25 mouse cellular contexts compared by ENCODE assay signal in genomic region chr1:192857582-192857981, GRCm38 (mm10). TPM values are rescaled to one million over a fixed set of nuclear protein-coding genes. Genes with fewer than 3 reads are reported as not detected.
"Had no signal": no experiment of that assay in that cellular context is flagged by ENCODE, and none has a peak within 500 bp of the region (broad histone marks: within the 10 kb centered on the region; RNA-seq: fewer than 3 reads in every experiment).

No protein-coding gene starts in this region.

- H3K27me3 ChIP-seq: forebrain, embryonic 15.5 days had no signal

- H3K36me3 ChIP-seq: embryonic facial prominence, embryonic 10.5 days; embryonic facial prominence, embryonic 12.5 days; embryonic facial prominence, embryonic 13.5 days; embryonic facial prominence, embryonic 15.5 days; forebrain, embryonic 10.5 days; forebrain, embryonic 12.5 days; forebrain, embryonic 15.5 days had no signal

- DNase-seq: cerebellum, adult 8-10 months; cerebellum, adult 9-10 months; cerebellum, adult 9-11 months; cerebellum, postnatal 25 days; cerebellum, postnatal 36 days; embryo, embryonic 11 days; forebrain, postnatal 0 days; gastrocnemius, adult 2 months; gastrocnemius, postnatal 10 days; gastrocnemius, postnatal 14 days; gastrocnemius, postnatal 25 days; gastrocnemius, postnatal 36 days; heart, adult 18-20 months; heart, adult 2 months had no signal

- H3K9me3 ChIP-seq: embryonic facial prominence, embryonic 10.5 days; embryonic facial prominence, embryonic 12.5 days; embryonic facial prominence, embryonic 13.5 days; embryonic facial prominence, embryonic 15.5 days; forebrain, embryonic 10.5 days; forebrain, embryonic 12.5 days; forebrain, embryonic 13.5 days; forebrain, embryonic 15.5 days had no signal

- H3K27ac ChIP-seq: embryonic facial prominence, embryonic 10.5 days; embryonic facial prominence, embryonic 12.5 days; embryonic facial prominence, embryonic 13.5 days; embryonic facial prominence, embryonic 15.5 days; forebrain, embryonic 10.5 days; forebrain, embryonic 12.5 days; forebrain, embryonic 13.5 days; forebrain, embryonic 15.5 days; gastrocnemius, adult 2 months; heart, adult 2 months had no signal

- H3K9ac ChIP-seq: embryonic facial prominence, embryonic 12.5 days; embryonic facial prominence, embryonic 13.5 days; embryonic facial prominence, embryonic 15.5 days; forebrain, embryonic 12.5 days; forebrain, embryonic 13.5 days; forebrain, embryonic 15.5 days; forebrain, postnatal 0 days had no signal

- H3K4me3 ChIP-seq: embryonic facial prominence, embryonic 10.5 days; embryonic facial prominence, embryonic 12.5 days; embryonic facial prominence, embryonic 13.5 days; embryonic facial prominence, embryonic 15.5 days; erythroblast, embryonic 14.5 days; forebrain, embryonic 10.5 days; forebrain, embryonic 12.5 days; forebrain, embryonic 13.5 days; forebrain, embryonic 15.5 days; gastrocnemius, adult 2 months; heart, adult 2 months had no signal

- H3K4me2 ChIP-seq: embryonic facial prominence, embryonic 12.5 days; embryonic facial prominence, embryonic 13.5 days; embryonic facial prominence, embryonic 15.5 days; forebrain, embryonic 12.5 days; forebrain, embryonic 13.5 days; forebrain, embryonic 15.5 days had no signal

RNA-seq across cellular contexts. Expression of gene Sertad4, which starts 2.0 kb away (rescaled TPM):
- total RNA-seq: common myeloid progenitor, adult 5-6 weeks; granulocyte monocyte progenitor cell, adult 5-6 weeks had no signal
